Mouse (Mus musculus) liver, adult 2 months (tissue): ENCODE results near the gene Pdzd2.

ENCODE experiments used
- CTCF ChIP-seq: fragments of 200-500 bp; IDR thresholded peaks from 2 replicates; pipeline ENCODE4 v1.5.1; 2011; ENCODE audit warnings: low read depth, low read length, control low read depth
- POLR2A ChIP-seq: fragments of 200-500 bp; IDR thresholded peaks from 2 replicates; pipeline ENCODE4 v1.6.1; 2011; ENCODE audit warnings: low read length, control low read depth; ENCODE audit not compliant: insufficient read depth; ENCODE audit errors: extremely low read depth

DNA sequence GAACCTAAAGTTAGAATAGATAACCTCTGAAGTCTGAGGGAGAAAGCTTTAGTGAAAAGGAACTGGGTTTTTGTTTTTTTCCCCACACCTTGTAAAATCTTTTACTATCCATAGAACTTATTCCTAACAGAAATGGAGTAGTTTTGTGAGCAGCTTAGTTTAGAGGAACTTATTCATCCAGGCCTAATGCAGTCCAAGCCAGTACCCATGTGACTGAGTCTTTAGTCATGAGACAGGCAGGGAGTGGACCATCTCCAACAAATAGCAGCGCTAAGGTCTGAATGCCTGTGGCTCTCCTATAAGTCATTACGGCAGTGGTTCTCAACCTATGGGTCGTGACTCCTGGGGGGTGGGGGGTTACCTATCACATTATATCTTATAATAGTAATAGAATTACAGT is 22.3 kb downstream of the Pdzd2 start:
- TF ChIP-seq POLR2A (no peak), CTCF (no peak)
